Mouse (Mus musculus): ENCODE measurements at regions not wholly inside any gene's neighbourhood (a gene's known extent, or its start where the extent isn't known, plus 50 kb on each side); places are given as distances from the start of the nearest gene placed in this dataset.
"Not testable (repeated sequence)": the region's sequence is repeated elsewhere in the genome, so short reads cannot be mapped to it uniquely, and the experiment has no call there.

GRCm38 (mm10) chr3:22411976-22412660 is 335.7 kb downstream of the Tbl1xr1 start:
- not testable (repeated sequence) for H3K27ac ChIP-seq (ENCODE audit: insufficient read depth, low read depth, low read length); H3K4me3 ChIP-seq (ENCODE audit: insufficient read depth, low read depth, low read length); H3K27me3 ChIP-seq (replicated peaks; ENCODE audit: control insufficient read depth, insufficient read depth, low read length); H3K36me3 ChIP-seq (ENCODE audit: control insufficient read depth, insufficient read depth, low read length); H3K4me1 ChIP-seq (ENCODE audit: control insufficient read depth, insufficient read depth, low read length)
- DNase-seq: peak; percentile 9
- 74% methylated on average over 4 of the region's 4 CpGs for WGBS

- H3K27ac ChIP-seq (ENCODE audit: insufficient read depth, low read depth, low read length): no peak overlapping the region
- no peaks in the 10 kb centered on the region for H3K36me3 ChIP-seq (ENCODE audit: control insufficient read depth, insufficient read depth, low read length)
- WGBS: 66% methylated on average over 9 of the region's 9 CpGs
- no peaks in the 10 kb centered on the region for H3K4me1 ChIP-seq (ENCODE audit: control insufficient read depth, insufficient read depth, low read length)
- H3K27me3 ChIP-seq (replicated peaks; ENCODE audit: control insufficient read depth, insufficient read depth, low read length): no peaks in the 10 kb centered on the region
- H3K4me3 ChIP-seq (ENCODE audit: insufficient read depth, low read depth, low read length): no peak overlapping the region
- no peak for DNase-seq
- TF ChIP-seq CTCF (conservative IDR thresholded peaks at IDR 0.05; ENCODE audit: insufficient read depth, insufficient read length, low read depth, low read length) (no peak), POLR2A (IDR thresholded peaks at IDR 0.05; ENCODE audit: low read depth, low read length) (no peak)
Observed at GRCm38 (mm10) chr3:22438027-22438780, 361.8 kb downstream of the Tbl1xr1 start.

- 87% methylated on average over 5 of the region's 5 CpGs for WGBS
- Histone ChIP-seq H3K4me3 (ENCODE audit: insufficient read depth, low read depth, low read length) (no peak overlapping the region), H3K36me3 (ENCODE audit: control insufficient read depth, insufficient read depth, low read length) (no peaks in the 10 kb centered on the region), H3K27ac (ENCODE audit: insufficient read depth, low read depth, low read length) (no peak overlapping the region), H3K27me3 (replicated peaks; ENCODE audit: control insufficient read depth, insufficient read depth, low read length) (no peaks in the 10 kb centered on the region), H3K4me1 (ENCODE audit: control insufficient read depth, insufficient read depth, low read length) (no peaks in the 10 kb centered on the region)
- DNase-seq: no peak
- TF ChIP-seq POLR2A (IDR thresholded peaks at IDR 0.05; ENCODE audit: low read depth, low read length) (no peak), CTCF (conservative IDR thresholded peaks at IDR 0.05; ENCODE audit: insufficient read depth, insufficient read length, low read depth, low read length) (no peak)
Observed at GRCm38 (mm10) chr3:22470542-22470941, 394.1 kb downstream of the Tbl1xr1 start.

GRCm38 (mm10) chr3:22492530-22492929 is 416.1 kb downstream of the Tbl1xr1 start:
- DNase-seq: no peak
- no peak overlapping the region for H3K27ac ChIP-seq (ENCODE audit: insufficient read depth, low read depth, low read length)
- WGBS: 72% methylated on average over 2 of the region's 2 CpGs
- TF ChIP-seq POLR2A (IDR thresholded peaks at IDR 0.05; ENCODE audit: low read depth, low read length): no peak
- no peak for TF ChIP-seq CTCF (conservative IDR thresholded peaks at IDR 0.05; ENCODE audit: insufficient read depth, insufficient read length, low read depth, low read length)
- no peak overlapping the region for H3K4me3 ChIP-seq (ENCODE audit: insufficient read depth, low read depth, low read length)
- no peaks in the 10 kb centered on the region for H3K4me1 ChIP-seq (ENCODE audit: control insufficient read depth, insufficient read depth, low read length)
- H3K36me3 ChIP-seq (ENCODE audit: control insufficient read depth, insufficient read depth, low read length): no peaks in the 10 kb centered on the region
- no peaks in the 10 kb centered on the region for H3K27me3 ChIP-seq (replicated peaks; ENCODE audit: control insufficient read depth, insufficient read depth, low read length)
